Mouse (Mus musculus) cerebellum, adult 2 months (tissue): ENCODE results near the gene Rfc2.

Experiments
- CTCF ChIP-seq: fragments of 200-500 bp; IDR thresholded peaks from 2 replicates; pipeline ENCODE4 v1.5.1; 2011; ENCODE audit warnings: low read depth, mild to moderate bottlenecking, control low read depth, low read length, moderate library complexity, borderline replicate concordance; ENCODE audit not compliant: insufficient read depth
- POLR2A ChIP-seq: fragments of 200-500 bp; IDR thresholded peaks from 2 replicates; pipeline ENCODE4 v1.6.1; 2011; ENCODE audit warnings: low read length, control low read depth, borderline replicate concordance; ENCODE audit not compliant: insufficient read depth

DNA sequence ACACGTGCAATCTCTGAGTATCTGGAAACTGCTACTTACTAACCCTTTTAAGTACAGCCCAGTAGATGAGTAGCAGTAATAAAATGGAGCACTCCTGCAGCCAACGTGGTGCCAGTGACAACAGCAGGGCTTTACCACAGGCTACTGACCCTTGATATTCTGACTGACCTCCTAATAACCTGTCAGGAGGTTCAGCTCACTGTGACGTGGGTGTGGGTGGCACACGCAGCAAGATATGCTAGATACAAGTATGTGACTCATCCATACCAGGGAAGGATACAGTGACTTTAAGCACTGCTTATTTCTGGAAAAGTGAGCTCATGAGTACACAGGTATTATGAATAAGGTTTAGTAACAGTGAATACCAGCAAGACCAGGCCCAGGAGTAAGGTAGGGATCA is 48.3 kb downstream of the Rfc2 start:
- TF ChIP-seq POLR2A: no peak
- TF ChIP-seq CTCF: no peak
